Mouse (Mus musculus): ENCODE results near the gene Nfe2. TPM values are rescaled to one million over a fixed set of nuclear protein-coding genes. Genes with fewer than 3 reads are reported as not detected.

Nfe2 gene
- polyA plus RNA-seq, 1 experiment from 2014 or later = 1.9 TPM

DNA sequence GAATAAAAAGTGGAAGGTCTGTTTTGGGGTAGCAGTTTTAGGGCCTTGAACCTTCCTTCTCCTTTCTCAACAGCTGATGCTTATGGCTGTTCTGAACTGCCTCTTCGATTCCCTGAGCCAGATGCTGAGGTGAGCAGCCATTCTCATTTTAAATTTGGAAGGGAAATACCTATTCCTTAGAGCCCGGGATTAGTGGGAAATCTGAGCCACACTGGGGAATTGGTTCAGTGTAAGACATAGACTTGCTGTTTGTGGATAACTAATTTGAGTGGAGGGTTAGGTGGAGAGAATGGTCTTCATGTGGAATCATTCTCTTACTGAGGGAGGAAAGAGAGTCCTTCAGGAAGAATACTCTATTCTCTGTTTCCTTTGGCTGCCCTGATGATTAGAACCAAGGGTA is 36.4 kb upstream of the Nfe2 start:
- H3K4me2 ChIP-seq (ENCODE audit: low read depth, low read length) = no peak overlapping the region
- ATAC-seq (ENCODE audit: low read depth) = no peak
- H3K4me1 ChIP-seq (ENCODE audit: control insufficient read depth, insufficient read depth, low read length) = peaks cover 60% of the 10 kb centered on the region
- H3K4me3 ChIP-seq (ENCODE audit: low read depth, low read length) = no peak overlapping the region
- no peak overlapping the region for H3K9ac ChIP-seq (replicated peaks; ENCODE audit: low read depth, low read length)
- WGBS = 82% methylated on average over 2 of the region's 2 CpGs
- H3K27me3 ChIP-seq (ENCODE audit: control insufficient read depth, insufficient read depth, low read length) = no peaks in the 10 kb centered on the region
- no peaks in the 10 kb centered on the region for H3K36me3 ChIP-seq (ENCODE audit: control insufficient read depth, insufficient read depth, low read length)
- H3K27ac ChIP-seq (ENCODE audit: low read depth, low read length) = no peak overlapping the region
- H3K9me3 ChIP-seq (ENCODE audit: control insufficient read depth, low read length) = no peaks in the 10 kb centered on the region

DNA sequence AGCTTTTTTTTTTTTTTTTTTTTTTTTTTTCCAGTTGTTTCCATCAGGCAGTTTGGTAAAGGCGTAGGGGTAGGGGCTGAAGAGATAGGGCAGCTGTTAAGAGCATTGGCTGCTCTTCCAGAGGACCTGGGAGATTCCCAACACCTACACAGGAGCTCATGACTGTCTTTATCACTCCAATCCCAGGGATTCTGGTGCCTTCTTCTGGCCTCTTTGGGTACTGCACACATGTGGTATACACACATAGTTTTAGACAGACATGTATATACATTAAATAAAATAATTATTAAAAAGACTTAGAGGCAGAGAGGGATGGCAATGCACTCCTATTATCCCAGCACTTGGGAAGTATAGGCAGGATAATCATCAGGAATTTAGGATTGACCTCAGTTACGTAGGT is 35.2 kb upstream of the Nfe2 start:
- H3K9me3 ChIP-seq (ENCODE audit: control insufficient read depth, low read length) = no peaks in the 10 kb centered on the region
- H3K9ac ChIP-seq (replicated peaks; ENCODE audit: low read depth, low read length) = no peak overlapping the region
- no peak overlapping the region for H3K4me2 ChIP-seq (ENCODE audit: low read depth, low read length)
- no peak for ATAC-seq (ENCODE audit: low read depth)
- no peak overlapping the region for H3K4me3 ChIP-seq (ENCODE audit: low read depth, low read length)
- no peaks in the 10 kb centered on the region for H3K36me3 ChIP-seq (ENCODE audit: control insufficient read depth, insufficient read depth, low read length)
- H3K27me3 ChIP-seq (ENCODE audit: control insufficient read depth, insufficient read depth, low read length) = no peaks in the 10 kb centered on the region
- H3K4me1 ChIP-seq (ENCODE audit: control insufficient read depth, insufficient read depth, low read length) = peaks cover 58% of the 10 kb centered on the region
- H3K27ac ChIP-seq (ENCODE audit: low read depth, low read length) = no peak overlapping the region
- 98% methylated on average over 2 of the region's 2 CpGs for WGBS

DNA sequence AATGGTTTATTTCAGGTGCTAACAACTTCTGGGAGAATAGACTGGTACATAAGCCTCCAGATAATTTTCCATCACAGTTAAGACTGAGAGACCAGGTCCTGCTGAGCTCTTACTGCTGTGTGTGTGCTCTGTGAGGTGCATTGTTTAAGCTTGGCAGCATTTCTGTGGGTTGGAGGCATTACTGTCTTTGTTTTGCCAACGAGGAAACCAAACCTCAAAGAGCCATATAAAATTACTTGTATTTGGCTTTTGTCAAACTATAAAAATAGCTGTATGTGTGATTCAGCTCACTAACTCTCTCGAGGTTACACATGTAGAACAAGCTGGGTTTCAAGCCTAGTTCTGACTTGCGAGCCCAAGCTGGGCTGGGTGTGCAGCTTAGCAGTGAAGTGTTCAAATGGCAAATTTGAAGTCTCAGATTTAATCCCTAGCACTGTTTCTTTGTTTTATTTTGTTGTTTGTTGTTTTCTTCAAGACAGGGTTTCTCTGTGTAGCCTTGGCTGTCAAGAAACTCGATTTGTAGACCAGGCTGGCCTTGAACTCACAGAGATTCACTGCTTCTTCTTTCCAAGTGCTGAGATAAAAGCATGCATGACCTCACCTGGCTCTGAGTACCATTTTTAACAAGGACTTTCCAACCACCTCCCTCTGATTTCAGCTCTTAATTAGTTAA is 34.6 kb upstream of the Nfe2 start:
- Histone ChIP-seq H3K36me3 (ENCODE audit: control insufficient read depth, insufficient read depth, low read length) (no peaks in the 10 kb centered on the region), H3K9me3 (ENCODE audit: control insufficient read depth, low read length) (no peaks in the 10 kb centered on the region), H3K4me2 (ENCODE audit: low read depth, low read length) (no peak overlapping the region), H3K4me3 (ENCODE audit: low read depth, low read length) (no peak overlapping the region), H3K9ac (replicated peaks; ENCODE audit: low read depth, low read length) (no peak overlapping the region), H3K4me1 (ENCODE audit: control insufficient read depth, insufficient read depth, low read length) (peaks cover 52% of the 10 kb centered on the region), H3K27me3 (ENCODE audit: control insufficient read depth, insufficient read depth, low read length) (no peaks in the 10 kb centered on the region), H3K27ac (ENCODE audit: low read depth, low read length) (no peak overlapping the region; the same call in 1 of the 2 replicates)
- ATAC-seq (ENCODE audit: low read depth) = no peak
- WGBS = 80% methylated on average over 4 of the region's 4 CpGs

DNA sequence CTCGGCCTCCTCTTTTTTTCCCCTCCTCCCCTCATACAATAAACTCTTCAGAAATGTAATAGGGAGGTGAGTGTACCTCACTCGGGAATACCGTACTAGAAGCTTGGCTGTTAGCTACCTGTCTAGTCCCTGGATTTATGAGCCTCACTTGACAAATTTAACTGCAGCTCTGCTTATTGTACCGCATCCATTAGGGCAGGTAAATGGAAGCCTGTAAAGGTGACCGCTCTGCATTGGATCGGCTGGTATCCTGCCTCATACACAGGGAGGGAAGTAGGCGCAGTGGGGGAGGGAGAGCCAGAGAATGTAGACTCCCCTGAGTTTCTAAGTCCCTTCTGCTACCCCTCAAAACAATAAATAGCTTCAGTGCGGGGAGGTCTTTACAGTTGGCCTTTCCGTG is 32.6 kb upstream of the Nfe2 start:
- Histone ChIP-seq H3K4me1 (ENCODE audit: control insufficient read depth, insufficient read depth, low read length) (peaks cover 36% of the 10 kb centered on the region), H3K4me2 (ENCODE audit: low read depth, low read length) (no peak overlapping the region), H3K4me3 (ENCODE audit: low read depth, low read length) (no peak overlapping the region), H3K9me3 (ENCODE audit: control insufficient read depth, low read length) (no peaks in the 10 kb centered on the region), H3K36me3 (ENCODE audit: control insufficient read depth, insufficient read depth, low read length) (no peaks in the 10 kb centered on the region), H3K9ac (replicated peaks; ENCODE audit: low read depth, low read length) (no peak overlapping the region), H3K27ac (ENCODE audit: low read depth, low read length) (peak overlapping the region; percentile 50), H3K27me3 (ENCODE audit: control insufficient read depth, insufficient read depth, low read length) (no peaks in the 10 kb centered on the region)
- WGBS = 59% methylated on average over 9 of the region's 9 CpGs
- ATAC-seq (ENCODE audit: low read depth) = peak; percentile 73

DNA sequence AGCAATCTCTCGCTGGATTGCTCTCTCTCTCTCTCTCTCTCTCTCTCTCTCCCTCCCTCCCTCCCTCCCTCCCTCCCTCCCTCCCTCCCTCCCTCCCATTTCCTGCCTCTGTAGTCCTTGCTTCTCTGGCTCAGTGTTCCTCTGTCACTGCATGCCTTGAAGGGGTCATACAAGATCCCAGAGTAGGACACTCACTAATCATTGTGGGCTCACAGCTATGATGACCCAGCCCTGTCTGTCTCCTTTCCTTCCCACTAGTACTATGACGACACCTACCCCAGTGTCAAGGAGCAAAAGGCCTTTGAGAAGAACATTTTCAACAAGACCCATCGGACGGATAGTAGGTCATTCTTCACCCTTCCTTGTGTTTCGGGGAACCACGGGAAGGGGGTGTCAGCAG is 32.2 kb upstream of the Nfe2 start:
- Histone ChIP-seq H3K36me3 (ENCODE audit: control insufficient read depth, insufficient read depth, low read length) (no peaks in the 10 kb centered on the region), H3K4me3 (ENCODE audit: low read depth, low read length) (no peak overlapping the region), H3K9me3 (ENCODE audit: control insufficient read depth, low read length) (no peaks in the 10 kb centered on the region), H3K4me1 (ENCODE audit: control insufficient read depth, insufficient read depth, low read length) (peaks cover 36% of the 10 kb centered on the region), H3K9ac (replicated peaks; ENCODE audit: low read depth, low read length) (no peak overlapping the region), H3K27ac (ENCODE audit: low read depth, low read length) (peak overlapping the region; percentile 50), H3K4me2 (ENCODE audit: low read depth, low read length) (no peak overlapping the region), H3K27me3 (ENCODE audit: control insufficient read depth, insufficient read depth, low read length) (no peaks in the 10 kb centered on the region)
- ATAC-seq (ENCODE audit: low read depth) = peak; percentile 52; the same call in 1 of the 2 replicates
- WGBS = 47% methylated on average over 6 of the region's 6 CpGs

DNA sequence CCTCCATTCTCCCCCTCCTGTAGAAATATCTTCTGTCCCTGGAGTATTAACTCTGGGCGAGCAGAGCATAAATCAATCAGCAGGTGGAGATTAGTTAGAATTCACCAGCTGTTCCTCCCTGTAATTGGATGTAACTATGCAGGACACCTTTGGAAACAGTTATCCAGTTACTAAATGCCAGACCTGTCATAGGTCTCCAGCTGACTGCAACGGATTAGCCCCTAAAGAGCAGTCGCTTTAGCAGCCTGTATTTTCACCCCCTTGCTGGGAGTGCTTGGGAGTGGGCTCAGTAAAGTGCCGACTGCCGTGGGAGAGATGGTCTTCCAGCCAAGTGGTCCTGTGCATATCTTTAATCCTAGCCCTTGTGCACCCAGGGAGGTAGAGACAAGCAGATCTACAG is 31.4 kb upstream of the Nfe2 start:
- ATAC-seq (ENCODE audit: low read depth) = peak; percentile 25; the same call in 1 of the 2 replicates
- Histone ChIP-seq H3K4me3 (ENCODE audit: low read depth, low read length) (no peak overlapping the region), H3K9me3 (ENCODE audit: control insufficient read depth, low read length) (no peaks in the 10 kb centered on the region), H3K9ac (replicated peaks; ENCODE audit: low read depth, low read length) (no peak overlapping the region), H3K36me3 (ENCODE audit: control insufficient read depth, insufficient read depth, low read length) (no peaks in the 10 kb centered on the region), H3K4me1 (ENCODE audit: control insufficient read depth, insufficient read depth, low read length) (peaks cover 40% of the 10 kb centered on the region), H3K4me2 (ENCODE audit: low read depth, low read length) (no peak overlapping the region), H3K27me3 (ENCODE audit: control insufficient read depth, insufficient read depth, low read length) (no peaks in the 10 kb centered on the region), H3K27ac (ENCODE audit: low read depth, low read length) (peak overlapping the region; percentile 71; the same call in 1 of the 2 replicates)
- WGBS = 13% methylated on average over 5 of the region's 5 CpGs

DNA sequence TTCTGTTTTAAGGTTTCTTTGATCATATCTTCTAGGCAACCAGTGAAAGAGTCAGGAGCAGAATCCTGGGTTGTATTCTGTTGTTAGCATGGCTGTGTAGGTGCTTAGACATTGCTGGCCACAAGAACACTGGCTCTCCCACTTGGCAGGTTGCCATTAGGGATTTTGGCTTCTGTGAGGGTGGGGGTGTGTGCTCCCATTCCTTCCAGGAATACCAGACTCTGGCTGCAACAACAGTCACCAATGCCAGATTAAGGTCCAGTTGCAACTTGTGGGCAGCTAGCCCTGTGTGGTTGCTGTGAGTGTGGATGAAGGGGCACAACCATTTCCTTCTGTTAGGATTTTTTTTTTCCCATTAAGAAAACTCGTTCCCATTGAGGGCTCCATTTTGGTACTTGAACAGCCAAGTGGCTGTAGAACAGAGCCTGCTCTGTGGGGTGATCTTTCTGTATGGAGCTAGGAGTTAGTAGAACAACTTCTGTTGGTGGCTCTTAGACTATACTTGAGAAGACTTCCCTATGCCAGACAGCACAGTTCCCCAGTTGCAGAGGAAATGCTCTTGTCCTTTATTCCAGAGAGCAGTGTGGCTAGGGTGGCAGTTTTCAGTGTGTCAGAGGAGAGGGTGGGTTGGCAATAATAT is 27.7 kb upstream of the Nfe2 start:
- no peak overlapping the region for H3K9ac ChIP-seq (replicated peaks; ENCODE audit: low read depth, low read length)
- H3K4me3 ChIP-seq (ENCODE audit: low read depth, low read length) = no peak overlapping the region
- peak overlapping the region; percentile 70 for H3K27ac ChIP-seq (ENCODE audit: low read depth, low read length)
- H3K36me3 ChIP-seq (ENCODE audit: control insufficient read depth, insufficient read depth, low read length) = no peaks in the 10 kb centered on the region
- 59% methylated on average over 1 of the region's 1 CpGs for WGBS
- H3K9me3 ChIP-seq (ENCODE audit: control insufficient read depth, low read length) = no peaks in the 10 kb centered on the region
- ATAC-seq (ENCODE audit: low read depth) = no peak
- H3K4me1 ChIP-seq (ENCODE audit: control insufficient read depth, insufficient read depth, low read length) = peaks cover 36% of the 10 kb centered on the region
- H3K4me2 ChIP-seq (ENCODE audit: low read depth, low read length) = no peak overlapping the region
- no peaks in the 10 kb centered on the region for H3K27me3 ChIP-seq (ENCODE audit: control insufficient read depth, insufficient read depth, low read length)

DNA sequence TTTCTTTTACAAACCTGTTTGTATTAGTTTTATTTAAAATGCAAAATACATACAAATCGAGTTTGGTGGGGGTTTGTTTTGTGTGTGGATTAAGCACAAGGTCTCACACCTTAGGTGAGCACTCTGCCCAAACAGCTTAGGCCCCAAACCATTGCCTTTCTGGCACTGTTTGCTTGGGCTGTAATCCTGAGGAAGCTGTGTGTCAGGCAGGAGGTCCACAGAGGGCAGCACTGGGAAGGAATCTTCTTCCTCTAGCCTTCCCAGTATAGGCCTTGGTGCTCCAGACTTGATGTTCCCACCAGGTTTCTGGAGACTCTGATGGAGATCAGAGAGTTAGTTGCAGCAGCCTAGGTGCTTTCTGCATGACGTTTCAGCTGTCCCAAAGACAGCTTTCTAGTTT is 26.4 kb upstream of the Nfe2 start:
- H3K9ac ChIP-seq (replicated peaks; ENCODE audit: low read depth, low read length) = no peak overlapping the region
- no peaks in the 10 kb centered on the region for H3K27me3 ChIP-seq (ENCODE audit: control insufficient read depth, insufficient read depth, low read length)
- no peaks in the 10 kb centered on the region for H3K9me3 ChIP-seq (ENCODE audit: control insufficient read depth, low read length)
- no peaks in the 10 kb centered on the region for H3K36me3 ChIP-seq (ENCODE audit: control insufficient read depth, insufficient read depth, low read length)
- no peak overlapping the region; the same call in 1 of the 2 replicates for H3K27ac ChIP-seq (ENCODE audit: low read depth, low read length)
- peaks cover 26% of the 10 kb centered on the region; the same call in 1 of the 2 replicates for H3K4me1 ChIP-seq (ENCODE audit: control insufficient read depth, insufficient read depth, low read length)
- H3K4me2 ChIP-seq (ENCODE audit: low read depth, low read length) = no peak overlapping the region
- H3K4me3 ChIP-seq (ENCODE audit: low read depth, low read length) = no peak overlapping the region
- 34% methylated on average over 2 of the region's 2 CpGs for WGBS
- ATAC-seq (ENCODE audit: low read depth) = no peak

DNA sequence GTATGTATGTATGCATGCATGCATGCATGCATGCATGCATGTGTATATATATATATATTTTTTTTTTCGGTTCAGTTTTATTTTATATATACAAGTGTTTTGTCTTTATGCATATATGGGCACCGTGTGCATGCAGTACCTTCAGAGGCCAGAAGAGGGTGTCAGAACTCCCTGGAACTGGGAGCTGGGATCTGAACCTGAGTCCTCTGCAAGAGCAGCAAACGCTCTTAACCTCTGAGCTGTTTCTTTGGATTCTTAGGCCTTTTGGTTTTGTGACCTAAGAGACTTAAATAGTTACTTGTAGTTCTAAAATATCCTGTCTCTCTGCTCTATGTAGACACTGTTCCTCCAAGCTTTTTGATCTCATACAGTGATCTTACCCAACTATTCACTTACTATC is 25.9 kb upstream of the Nfe2 start:
- peaks cover 20% of the 10 kb centered on the region; the same call in 1 of the 2 replicates for H3K4me1 ChIP-seq (ENCODE audit: control insufficient read depth, insufficient read depth, low read length)
- no peaks in the 10 kb centered on the region for H3K27me3 ChIP-seq (ENCODE audit: control insufficient read depth, insufficient read depth, low read length)
- H3K36me3 ChIP-seq (ENCODE audit: control insufficient read depth, insufficient read depth, low read length) = no peaks in the 10 kb centered on the region
- H3K4me2 ChIP-seq (ENCODE audit: low read depth, low read length) = no peak overlapping the region
- 55% methylated on average over 3 of the region's 3 CpGs for WGBS
- no peak overlapping the region for H3K27ac ChIP-seq (ENCODE audit: low read depth, low read length)
- no peak for ATAC-seq (ENCODE audit: low read depth)
- no peaks in the 10 kb centered on the region for H3K9me3 ChIP-seq (ENCODE audit: control insufficient read depth, low read length)
- no peak overlapping the region for H3K9ac ChIP-seq (replicated peaks; ENCODE audit: low read depth, low read length)
- H3K4me3 ChIP-seq (ENCODE audit: low read depth, low read length) = no peak overlapping the region

Measured in neural tube, embryonic 14.5 days (tissue).